Mouse (Mus musculus): ENCODE data around the gene Orai3. TPM values are rescaled to one million over a fixed set of nuclear protein-coding genes. Genes with fewer than 3 reads are reported as not detected.
A peak's percentile ranks its signal among the peaks of the same experiment; 100 is the strongest.

The Orai3 gene
- polyA plus RNA-seq, 1 experiment from 2014 or later: 20.3 TPM

DNA sequence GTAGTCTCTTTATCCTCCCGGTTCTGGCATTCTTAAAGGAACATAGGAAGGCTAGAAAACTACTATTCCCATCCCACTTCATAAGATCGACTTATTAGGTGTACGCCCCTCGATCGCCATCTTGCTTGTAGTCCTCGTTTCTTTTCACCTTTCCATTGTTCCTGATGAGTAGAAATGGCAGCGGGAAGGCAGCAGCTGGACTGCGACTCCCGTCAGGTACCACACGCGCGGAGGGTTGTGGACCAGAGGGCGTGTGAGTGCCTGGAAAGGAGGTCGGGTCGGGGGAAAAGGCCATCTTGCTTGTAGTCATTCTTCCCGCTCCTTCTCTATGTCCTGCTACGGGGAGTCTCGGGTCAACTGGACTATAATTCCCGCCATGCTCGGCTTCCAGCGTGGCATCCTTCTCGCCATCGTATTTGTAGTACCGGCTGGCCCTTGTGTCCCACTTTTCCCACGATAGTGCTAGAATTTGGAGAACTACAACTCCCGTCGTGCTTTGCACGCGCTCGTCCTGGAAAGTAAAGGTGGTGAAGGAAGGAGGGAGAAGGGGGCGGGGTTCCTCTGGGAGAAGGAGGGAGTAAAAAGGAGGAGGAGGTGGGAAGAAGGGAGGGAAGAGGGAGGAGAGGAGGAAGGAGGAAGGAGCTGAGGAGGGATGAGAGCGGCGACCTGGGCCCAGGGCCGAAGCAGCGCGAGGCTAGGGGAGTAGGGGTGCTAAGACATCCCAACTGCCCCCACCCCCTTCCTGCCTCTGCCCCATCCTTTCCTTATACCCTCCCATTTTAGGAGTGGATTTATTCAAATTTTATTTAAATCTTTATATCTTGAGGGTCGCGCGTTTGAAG, 23.7 kb upstream of the Orai3 start:
- Histone ChIP-seq H3K27me3 (ENCODE audit: control insufficient read depth, insufficient read depth, low read length) (no peaks in the 10 kb centered on the region), H3K4me1 (ENCODE audit: control insufficient read depth, insufficient read depth, low read length) (peaks cover 7% of the 10 kb centered on the region), H3K9ac (ENCODE audit: low read length) (peak overlapping the region; percentile 82), H3K27ac (ENCODE audit: low read length) (peak overlapping the region; percentile 93), H3K4me2 (ENCODE audit: low read depth, low read length) (peak overlapping the region; percentile 98), H3K4me3 (ENCODE audit: low read length) (peak overlapping the region; percentile 63), H3K9me3 (replicated peaks; ENCODE audit: control insufficient read depth, low read length) (no peaks in the 10 kb centered on the region; the same call in 1 of the 2 replicates), H3K36me3 (ENCODE audit: control insufficient read depth, insufficient read depth) (peaks cover 18% of the 10 kb centered on the region)
- ATAC-seq (replicated peaks; ENCODE audit: extremely low read depth, insufficient read depth, low FRiP score): peak; percentile 91
- under 1% methylated on average over 39 of the region's 39 CpGs for WGBS

DNA sequence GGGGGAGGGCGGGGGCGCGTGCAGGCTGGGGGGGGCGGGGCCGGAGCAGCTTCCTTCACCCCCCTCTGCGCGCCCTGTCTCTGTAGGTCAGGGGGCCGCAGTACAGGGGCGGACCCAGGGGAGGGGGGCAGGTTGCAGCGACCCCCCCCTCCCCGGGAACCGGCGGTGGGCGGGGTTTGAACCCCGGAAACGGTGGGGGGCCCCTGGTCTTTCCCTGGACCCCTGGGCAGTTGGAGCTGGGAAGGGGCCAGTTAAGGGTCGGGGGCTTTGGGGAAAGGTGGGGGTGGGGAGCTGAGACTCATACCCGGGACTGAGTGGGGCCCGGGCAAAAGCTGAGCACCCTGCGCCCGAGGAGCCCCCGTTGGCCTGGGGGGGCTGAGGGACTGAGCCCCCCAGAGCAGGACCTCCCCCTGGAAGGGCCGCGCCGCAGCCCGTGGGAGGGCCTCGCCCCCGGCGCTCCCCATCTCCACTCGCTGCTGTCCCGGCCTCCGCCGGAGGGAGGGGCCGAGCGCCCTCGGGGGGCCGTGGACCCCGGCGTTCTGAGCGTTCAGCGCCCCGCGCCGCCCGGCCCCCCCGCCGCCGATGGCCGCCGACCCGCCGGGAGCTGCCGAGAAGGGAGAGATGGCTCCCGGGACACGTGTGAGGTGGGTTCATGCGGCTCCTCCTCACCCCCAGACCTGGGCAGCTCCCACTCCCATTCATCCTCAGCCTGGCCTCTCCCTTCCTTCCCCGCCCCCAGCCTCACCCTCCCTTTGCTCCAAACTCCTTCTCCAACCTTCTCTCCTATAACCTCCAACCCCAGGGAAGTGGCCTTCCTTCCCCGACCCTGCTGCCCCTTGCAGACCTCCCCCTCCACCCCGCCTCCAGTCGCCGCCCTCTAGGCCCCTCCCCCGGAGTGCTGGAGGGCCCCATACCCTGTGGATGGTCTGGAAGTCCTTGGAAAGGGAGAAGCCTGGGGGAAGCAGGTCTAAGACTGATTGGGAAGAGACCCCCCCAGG, 22.8 kb upstream of the Orai3 start:
- Histone ChIP-seq H3K36me3 (ENCODE audit: control insufficient read depth, insufficient read depth) (peaks cover 26% of the 10 kb centered on the region), H3K27ac (ENCODE audit: low read length) (peak overlapping the region; percentile 93), H3K4me1 (ENCODE audit: control insufficient read depth, insufficient read depth, low read length) (peaks cover 7% of the 10 kb centered on the region), H3K4me3 (ENCODE audit: low read length) (peak overlapping the region; percentile 63), H3K4me2 (ENCODE audit: low read depth, low read length) (peak overlapping the region; percentile 98), H3K27me3 (ENCODE audit: control insufficient read depth, insufficient read depth, low read length) (no peaks in the 10 kb centered on the region), H3K9me3 (replicated peaks; ENCODE audit: control insufficient read depth, low read length) (no peaks in the 10 kb centered on the region), H3K9ac (ENCODE audit: low read length) (peak overlapping the region; percentile 82)
- ATAC-seq (replicated peaks; ENCODE audit: extremely low read depth, insufficient read depth, low FRiP score): peak; percentile 0; the same call in 1 of the 2 replicates
- 2% methylated on average over 42 of the region's 62 CpGs for WGBS

- peak overlapping the region; percentile 93 for H3K27ac ChIP-seq (ENCODE audit: low read length)
- H3K9ac ChIP-seq (ENCODE audit: low read length): peak overlapping the region; percentile 82
- peak overlapping the region; percentile 63 for H3K4me3 ChIP-seq (ENCODE audit: low read length)
- ATAC-seq (replicated peaks; ENCODE audit: extremely low read depth, insufficient read depth, low FRiP score): no peak
- H3K36me3 ChIP-seq (ENCODE audit: control insufficient read depth, insufficient read depth): peaks cover 30% of the 10 kb centered on the region
- no peaks in the 10 kb centered on the region for H3K27me3 ChIP-seq (ENCODE audit: control insufficient read depth, insufficient read depth, low read length)
- H3K4me2 ChIP-seq (ENCODE audit: low read depth, low read length): peak overlapping the region; percentile 98
- 55% methylated on average over 6 of the region's 6 CpGs for WGBS
- H3K4me1 ChIP-seq (ENCODE audit: control insufficient read depth, insufficient read depth, low read length): peaks cover 7% of the 10 kb centered on the region
- no peaks in the 10 kb centered on the region for H3K9me3 ChIP-seq (replicated peaks; ENCODE audit: control insufficient read depth, low read length)
Measured at GRCm38 (mm10) chr7:127747559-127748234, 21.9 kb upstream of the Orai3 start.

- H3K4me3 ChIP-seq (ENCODE audit: low read length): no peak overlapping the region
- no peaks in the 10 kb centered on the region for H3K9me3 ChIP-seq (replicated peaks; ENCODE audit: control insufficient read depth, low read length)
- ATAC-seq (replicated peaks; ENCODE audit: extremely low read depth, insufficient read depth, low FRiP score): no peak
- no peak overlapping the region for H3K9ac ChIP-seq (ENCODE audit: low read length)
- H3K4me1 ChIP-seq (ENCODE audit: control insufficient read depth, insufficient read depth, low read length): peaks cover 7% of the 10 kb centered on the region
- no peaks in the 10 kb centered on the region for H3K27me3 ChIP-seq (ENCODE audit: control insufficient read depth, insufficient read depth, low read length)
- 92% methylated on average over 21 of the region's 28 CpGs for WGBS
- H3K36me3 ChIP-seq (ENCODE audit: control insufficient read depth, insufficient read depth): peaks cover 35% of the 10 kb centered on the region
- H3K27ac ChIP-seq (ENCODE audit: low read length): no peak overlapping the region
- no peak overlapping the region for H3K4me2 ChIP-seq (ENCODE audit: low read depth, low read length)
Measured at GRCm38 (mm10) chr7:127748235-127748560, 21.4 kb upstream of the Orai3 start.

GRCm38 (mm10) chr7:127750131-127751127, 19.2 kb upstream of the Orai3 start:
- Histone ChIP-seq H3K36me3 (ENCODE audit: control insufficient read depth, insufficient read depth) (peaks cover 40% of the 10 kb centered on the region), H3K9me3 (replicated peaks; ENCODE audit: control insufficient read depth, low read length) (no peaks in the 10 kb centered on the region), H3K4me2 (ENCODE audit: low read depth, low read length) (no peak overlapping the region), H3K27me3 (ENCODE audit: control insufficient read depth, insufficient read depth, low read length) (no peaks in the 10 kb centered on the region), H3K4me3 (ENCODE audit: low read length) (no peak overlapping the region), H3K4me1 (ENCODE audit: control insufficient read depth, insufficient read depth, low read length) (peaks cover 7% of the 10 kb centered on the region), H3K27ac (ENCODE audit: low read length) (no peak overlapping the region), H3K9ac (ENCODE audit: low read length) (no peak overlapping the region)
- 84% methylated on average over 19 of the region's 19 CpGs for WGBS
- no peak for ATAC-seq (replicated peaks; ENCODE audit: extremely low read depth, insufficient read depth, low FRiP score)

GRCm38 (mm10) chr7:127751619-127752018, 18.0 kb upstream of the Orai3 start:
- Histone ChIP-seq H3K4me3 (ENCODE audit: low read length) (no peak overlapping the region), H3K36me3 (ENCODE audit: control insufficient read depth, insufficient read depth) (peaks cover 40% of the 10 kb centered on the region), H3K9me3 (replicated peaks; ENCODE audit: control insufficient read depth, low read length) (no peaks in the 10 kb centered on the region), H3K4me1 (ENCODE audit: control insufficient read depth, insufficient read depth, low read length) (peaks cover 7% of the 10 kb centered on the region), H3K27me3 (ENCODE audit: control insufficient read depth, insufficient read depth, low read length) (no peaks in the 10 kb centered on the region), H3K4me2 (ENCODE audit: low read depth, low read length) (no peak overlapping the region), H3K27ac (ENCODE audit: low read length) (no peak overlapping the region), H3K9ac (ENCODE audit: low read length) (no peak overlapping the region)
- ATAC-seq (replicated peaks; ENCODE audit: extremely low read depth, insufficient read depth, low FRiP score): no peak
- WGBS: 88% methylated on average over 5 of the region's 5 CpGs

- Histone ChIP-seq H3K9ac (ENCODE audit: low read length) (no peak overlapping the region), H3K9me3 (replicated peaks; ENCODE audit: control insufficient read depth, low read length) (no peaks in the 10 kb centered on the region), H3K27me3 (ENCODE audit: control insufficient read depth, insufficient read depth, low read length) (no peaks in the 10 kb centered on the region), H3K36me3 (ENCODE audit: control insufficient read depth, insufficient read depth) (peaks cover 40% of the 10 kb centered on the region), H3K4me1 (ENCODE audit: control insufficient read depth, insufficient read depth, low read length) (peaks cover 6% of the 10 kb centered on the region), H3K4me3 (ENCODE audit: low read length) (no peak overlapping the region), H3K4me2 (ENCODE audit: low read depth, low read length) (no peak overlapping the region), H3K27ac (ENCODE audit: low read length) (no peak overlapping the region)
- ATAC-seq (replicated peaks; ENCODE audit: extremely low read depth, insufficient read depth, low FRiP score): no peak
- WGBS: 95% methylated on average over 27 of the region's 27 CpGs
Measured at GRCm38 (mm10) chr7:127752069-127752468, 17.5 kb upstream of the Orai3 start.

DNA sequence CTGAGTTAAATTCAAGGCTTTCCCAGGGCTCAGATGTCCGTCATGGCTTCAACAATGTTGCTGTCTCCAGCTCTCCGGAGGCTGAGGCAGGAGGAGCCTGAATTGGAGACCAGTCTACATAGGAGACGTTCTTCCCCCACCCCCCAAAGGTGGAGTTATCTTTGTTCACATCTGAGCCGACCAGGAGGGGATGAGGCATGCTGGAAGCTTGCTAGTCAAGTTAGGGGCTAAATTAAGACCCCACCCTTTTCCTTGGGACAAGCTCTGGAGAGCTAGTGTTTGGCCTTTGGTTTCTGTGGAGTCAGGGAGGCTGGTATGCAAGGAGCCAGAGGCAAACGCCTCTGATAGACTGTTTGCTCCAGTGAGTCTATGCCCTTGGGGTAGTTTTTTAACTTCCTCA, 16.5 kb upstream of the Orai3 start:
- 72% methylated on average over 5 of the region's 5 CpGs for WGBS

More for the DNA sequence above, 16.5 kb upstream of the Orai3 start:
- Histone ChIP-seq H3K4me3 (ENCODE audit: low read length) (no peak overlapping the region), H3K9me3 (replicated peaks; ENCODE audit: control insufficient read depth, low read length) (no peaks in the 10 kb centered on the region), H3K4me1 (ENCODE audit: control insufficient read depth, insufficient read depth, low read length) (no peaks in the 10 kb centered on the region), H3K36me3 (ENCODE audit: control insufficient read depth, insufficient read depth) (peaks cover 40% of the 10 kb centered on the region), H3K27ac (ENCODE audit: low read length) (no peak overlapping the region), H3K4me2 (ENCODE audit: low read depth, low read length) (no peak overlapping the region), H3K27me3 (ENCODE audit: control insufficient read depth, insufficient read depth, low read length) (no peaks in the 10 kb centered on the region), H3K9ac (ENCODE audit: low read length) (no peak overlapping the region)
- ATAC-seq (replicated peaks; ENCODE audit: extremely low read depth, insufficient read depth, low FRiP score): no peak
